Mouse (Mus musculus) urinary bladder, postnatal 10 days (tissue): Measurements from ENCODE around the gene Hoxb3.

Source experiments
- DNase-seq: peaks from one replicate; pipeline ENCODE4 v3.0.0; 2022; ENCODE audit warnings: low spot score

Gene Hoxb3

GRCm38 (mm10) chr11:96340698-96341365 is 17.7 kb downstream of the Hoxb3 start:
- DNase-seq = no peak

DNA sequence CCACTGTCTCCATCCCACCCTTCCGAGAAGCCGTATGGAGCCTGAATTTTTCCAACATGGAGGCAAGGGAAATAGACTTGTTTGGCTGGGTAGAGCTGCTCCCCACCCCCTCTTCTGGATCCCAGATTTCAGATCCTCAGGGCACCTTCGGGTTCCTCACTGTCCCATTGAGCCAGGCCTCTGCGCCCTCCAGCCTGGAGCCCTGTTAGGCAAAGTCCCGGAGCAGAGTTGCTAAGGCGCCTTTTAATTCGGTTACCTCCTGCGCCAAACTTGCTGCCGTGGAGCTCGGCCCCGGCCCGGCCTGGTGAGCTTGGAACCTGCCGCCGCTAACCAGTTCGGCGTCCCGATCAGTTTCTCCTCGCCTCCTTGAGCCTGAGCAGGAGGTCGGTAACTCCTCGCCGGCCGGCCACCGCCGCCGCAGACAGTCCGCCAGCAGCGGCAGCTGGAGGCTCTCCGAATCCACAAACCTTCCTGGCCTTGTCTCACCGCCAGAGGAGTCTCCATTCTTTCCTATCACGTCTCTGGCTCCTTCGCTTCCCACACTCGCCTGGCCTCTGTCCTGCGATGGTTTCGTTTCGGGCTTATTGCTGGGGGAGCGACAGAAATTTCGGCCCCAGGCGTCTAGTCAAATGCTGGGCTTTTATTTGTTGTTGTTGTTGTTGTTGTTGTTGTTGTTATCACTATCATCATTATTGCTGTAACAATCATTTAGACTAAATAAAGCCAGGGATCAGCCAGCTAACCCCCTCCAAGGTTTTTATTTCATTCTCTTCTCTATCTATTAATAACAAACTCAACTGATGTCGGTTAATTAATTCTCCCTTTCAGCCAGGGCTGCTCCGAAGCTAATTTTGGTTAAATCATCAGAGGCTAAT is 18.8 kb downstream of the Hoxb3 start:
- no peak for DNase-seq

- DNase-seq = no peak
Observed at GRCm38 (mm10) chr11:96342576-96342930, 19.4 kb downstream of the Hoxb3 start.

DNA sequence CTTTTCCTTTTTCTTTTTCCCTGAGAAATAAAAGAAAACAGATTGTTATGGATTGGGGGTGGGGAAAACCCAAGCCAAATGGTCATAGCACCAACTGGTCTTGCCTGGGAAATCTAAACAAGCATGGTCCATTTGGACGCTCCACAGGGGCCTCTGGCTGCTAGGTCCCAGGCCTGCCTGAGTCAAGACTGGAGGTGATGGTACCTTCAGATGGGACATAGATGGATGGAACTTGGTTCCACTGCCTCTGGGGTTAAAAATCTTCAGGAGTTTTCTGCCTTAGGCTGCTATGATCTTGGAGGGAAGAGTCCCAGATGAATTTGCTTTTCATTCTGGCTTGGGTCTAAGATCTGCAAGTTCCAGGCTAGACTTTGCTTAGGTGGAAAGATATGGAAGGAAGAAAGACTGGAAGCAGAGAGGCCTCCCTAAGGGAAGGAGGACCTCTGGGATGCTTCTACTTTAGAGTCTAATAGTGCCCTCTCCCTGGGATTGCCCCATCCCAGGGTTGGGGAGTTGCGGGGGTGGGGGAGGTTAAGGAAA is 20.1 kb downstream of the Hoxb3 start:
- DNase-seq = no peak

- DNase-seq = no peak
Observed at GRCm38 (mm10) chr11:96344061-96344877, 21.1 kb downstream of the Hoxb3 start.

DNA sequence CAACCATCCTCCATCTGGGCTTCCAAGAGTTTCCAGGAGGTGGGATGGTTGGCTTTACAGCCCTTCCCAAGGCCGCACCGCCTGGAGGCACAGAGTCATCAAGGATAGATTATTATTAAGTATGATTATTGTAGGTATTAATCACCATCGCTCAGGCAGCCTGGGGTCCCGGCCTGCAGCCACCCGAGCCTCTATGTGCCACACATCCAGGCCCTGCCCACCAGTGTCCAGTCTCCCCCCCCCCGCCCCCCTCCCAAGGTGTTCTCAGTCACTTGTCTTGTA is 21.7 kb downstream of the Hoxb3 start:
- no peak for DNase-seq

GRCm38 (mm10) chr11:96345220-96345892 is 22.2 kb downstream of the Hoxb3 start:
- DNase-seq = no peak

GRCm38 (mm10) chr11:96345893-96346806 is 23.0 kb downstream of the Hoxb3 start:
- no peak for DNase-seq

GRCm38 (mm10) chr11:96346916-96347520 is 23.9 kb downstream of the Hoxb3 start:
- no peak for DNase-seq

DNA sequence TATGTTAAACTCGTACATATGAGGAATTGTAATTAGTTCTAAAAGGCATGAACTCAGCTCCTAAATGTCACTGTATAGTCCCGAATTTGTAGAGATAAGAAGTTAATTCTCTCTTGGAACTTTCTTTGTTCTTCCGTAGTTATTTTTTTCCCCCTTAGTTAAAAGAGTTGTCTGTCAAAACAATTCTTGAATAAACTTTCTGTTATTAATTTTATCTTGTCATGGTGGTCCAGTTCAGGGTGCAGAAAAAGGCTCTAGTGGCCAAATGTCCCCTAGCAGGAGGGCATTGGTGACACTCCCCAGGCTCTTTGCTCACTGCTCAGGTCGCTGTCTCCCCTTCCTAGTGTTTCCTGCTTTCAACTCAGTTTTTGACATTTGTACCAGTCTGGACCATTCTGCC is 24.6 kb downstream of the Hoxb3 start:
- no peak for DNase-seq

DNA sequence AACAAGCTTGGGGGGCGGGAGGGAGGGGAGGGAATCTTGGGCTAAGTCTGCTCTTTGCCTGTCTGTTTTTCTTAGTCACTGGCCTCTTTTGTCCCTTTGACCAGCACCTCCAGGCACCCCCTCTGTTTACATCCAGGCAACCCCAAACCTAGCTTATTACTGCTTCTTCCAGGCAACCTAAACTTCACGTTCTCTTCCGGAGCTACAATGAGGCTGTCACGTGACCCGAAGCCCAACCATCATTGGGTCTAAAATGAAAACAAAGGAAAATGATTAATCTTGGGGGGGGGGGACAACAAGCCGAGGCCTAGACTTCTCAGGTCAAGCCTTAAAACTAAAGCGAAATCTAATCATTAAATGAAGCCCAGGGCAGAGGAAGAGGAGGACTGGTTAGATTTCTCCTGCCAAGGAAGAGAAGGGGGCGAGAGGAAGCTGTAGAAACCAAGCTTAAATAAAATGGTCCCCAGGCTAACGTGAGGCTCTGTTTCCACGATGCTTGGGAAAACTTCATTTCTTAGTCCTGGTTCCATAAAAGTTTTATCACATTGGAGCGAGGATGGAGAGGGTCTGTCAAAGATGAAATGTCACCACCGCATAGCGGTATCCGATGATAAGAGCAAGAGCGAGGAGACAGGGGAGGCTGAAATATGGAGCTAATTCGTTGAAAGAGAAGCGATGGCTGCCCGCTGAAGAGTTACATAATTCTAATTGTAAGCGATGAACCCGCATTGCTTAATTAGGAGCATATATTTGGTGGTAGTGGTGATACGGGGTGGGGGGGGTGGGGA is 25.2 kb downstream of the Hoxb3 start:
- DNase-seq = no peak

- DNase-seq = no peak
Observed at GRCm38 (mm10) chr11:96348988-96349387, 25.9 kb downstream of the Hoxb3 start.

- no peak for DNase-seq
Observed at GRCm38 (mm10) chr11:96349491-96350340, 26.6 kb downstream of the Hoxb3 start.

DNA sequence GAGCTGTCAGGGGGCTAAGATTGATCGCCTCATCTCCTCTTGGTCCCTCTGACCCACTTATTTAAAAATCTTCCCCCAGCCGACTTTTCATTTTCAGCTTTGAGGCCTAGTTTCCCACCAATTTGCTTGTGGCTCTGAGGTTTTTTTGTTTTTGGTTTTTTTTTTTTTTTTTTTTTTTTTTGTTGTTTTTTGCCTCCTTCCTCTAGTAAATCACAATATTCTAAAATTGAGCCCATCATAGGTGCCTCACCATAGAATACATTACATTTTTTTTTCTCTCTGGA is 27.2 kb downstream of the Hoxb3 start, which contains the start of gene Hoxb2:
Gene Hoxb2, plus strand, starts transcription at position 185 of the 284 bp plus-strand sequence.
- DNase-seq = no peak

DNA sequence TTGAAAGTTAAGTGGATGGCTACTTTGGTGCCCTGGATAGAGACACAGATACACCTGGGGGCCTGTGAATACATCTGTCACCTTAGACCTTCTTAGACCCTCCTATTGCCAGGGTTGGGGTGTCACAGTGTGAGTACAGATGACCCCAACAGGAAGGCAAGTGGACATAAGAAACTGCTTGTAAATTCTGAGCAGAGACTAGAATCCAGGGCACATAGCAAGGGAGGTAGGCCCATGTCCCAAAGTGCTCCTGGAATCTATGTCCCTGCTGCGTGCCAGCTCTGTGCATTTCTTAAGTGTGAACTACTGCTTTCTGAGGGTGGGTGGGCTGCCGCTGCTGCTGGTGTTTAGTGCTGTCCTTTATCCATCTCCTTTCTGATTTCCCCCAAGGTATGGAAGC is 27.7 kb downstream of the Hoxb3 start:
- DNase-seq = no peak

DNA sequence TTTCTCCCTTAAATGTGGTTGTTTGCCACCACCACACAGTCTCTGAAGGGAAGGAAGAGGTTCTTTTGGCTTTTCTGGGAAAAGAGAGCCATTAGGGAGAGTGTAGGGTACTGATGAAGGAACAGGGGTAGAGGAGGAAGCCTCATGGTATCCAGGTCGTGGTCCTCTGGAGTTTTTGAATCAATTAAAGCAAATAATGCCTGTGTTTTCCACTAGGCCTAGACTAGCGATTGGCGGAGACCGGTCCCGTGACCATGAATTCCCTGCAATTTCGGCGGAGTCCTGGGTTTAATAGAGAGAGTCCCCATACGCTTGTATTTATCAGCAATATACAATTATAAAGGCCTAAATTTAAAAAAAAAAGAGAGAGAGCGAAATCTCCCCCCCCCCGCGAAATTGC is 28.2 kb downstream of the Hoxb3 start:
- no peak for DNase-seq

- no peak for DNase-seq
Observed at GRCm38 (mm10) chr11:96351831-96352230, 28.7 kb downstream of the Hoxb3 start.

DNA sequence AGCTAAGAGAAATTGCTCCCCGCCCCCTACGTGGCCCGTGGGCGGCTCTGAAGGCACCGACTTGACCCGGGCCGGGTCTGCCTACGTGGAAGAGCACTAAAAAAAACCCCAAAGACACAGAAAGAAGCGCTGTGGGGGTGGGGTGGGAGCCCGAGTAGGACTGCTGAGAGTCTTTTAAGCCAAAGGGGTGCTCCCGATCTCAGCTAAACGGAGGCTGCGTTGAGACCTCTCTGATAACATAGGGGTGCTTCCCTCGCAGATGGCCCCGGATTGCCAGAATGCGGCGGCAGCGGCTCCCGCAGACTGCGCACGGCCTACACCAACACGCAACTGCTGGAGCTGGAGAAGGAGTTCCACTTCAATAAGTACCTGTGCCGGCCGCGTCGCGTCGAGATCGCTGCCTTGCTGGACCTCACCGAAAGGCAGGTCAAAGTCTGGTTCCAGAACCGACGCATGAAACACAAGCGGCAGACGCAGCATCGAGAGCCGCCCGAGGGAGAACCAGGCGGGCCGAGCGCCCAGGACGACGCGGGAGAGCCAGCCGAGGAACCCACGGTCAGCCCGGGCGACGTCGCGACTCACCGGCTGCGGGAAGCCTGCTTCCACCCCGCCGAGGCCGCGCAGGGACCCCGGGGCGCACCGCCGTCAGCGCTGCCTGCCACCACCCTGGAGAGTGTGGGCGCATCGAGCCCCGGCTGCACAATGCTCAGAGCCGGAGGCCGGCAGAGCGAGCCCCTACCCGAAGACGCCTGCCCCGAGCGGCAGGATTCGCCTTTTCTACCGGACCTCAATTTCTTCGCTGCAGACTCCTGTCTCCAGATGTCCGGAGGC is 29.8 kb downstream of the Hoxb3 start:
- no peak for DNase-seq
